Mouse (Mus musculus) brown adipose tissue, adult 24 weeks (tissue): ENCODE results near the gene C730034F03Rik. TPM values are rescaled to one million over a fixed set of nuclear protein-coding genes. Genes with fewer than 3 reads are reported as not detected.
"Not testable (repeated sequence)": the region's sequence is repeated elsewhere in the genome, so short reads cannot be mapped to it uniquely, and the experiment has no call there.

Experiments used
- H3K27ac ChIP-seq: fragments of 200-500 bp; replicated peaks from 2 replicates; pipeline ENCODE4 v1.5.1; 2012; ENCODE audit warnings: low read depth, mild to moderate bottlenecking, low read length
- H3K4me1 ChIP-seq: fragments of 200-500 bp; 2 replicates; pipeline ENCODE4 v1.6.1; 2012; ENCODE audit warnings: low read length, mixed read lengths; ENCODE audit not compliant: control insufficient read depth, insufficient read depth, insufficient read length
- H3K4me3 ChIP-seq: fragments of 200-500 bp; 2 replicates; pipeline ENCODE4 v1.5.1; 2012; ENCODE audit warnings: low read depth, mild to moderate bottlenecking, low read length, moderate library complexity; ENCODE audit not compliant: insufficient read depth
- polyA plus RNA-seq: library from polyadenylated mRNA; stranded (reverse); fragments of >200 nt; gene quantifications from 2 replicates; pipeline ENCODE4 v1.2.4, GENCODE M21; 2012; ENCODE audit not compliant: missing spikeins, insufficient read depth, insufficient read length

C730034F03Rik gene
- polyA plus RNA-seq, 1 experiment, result 1.1 TPM

DNA sequence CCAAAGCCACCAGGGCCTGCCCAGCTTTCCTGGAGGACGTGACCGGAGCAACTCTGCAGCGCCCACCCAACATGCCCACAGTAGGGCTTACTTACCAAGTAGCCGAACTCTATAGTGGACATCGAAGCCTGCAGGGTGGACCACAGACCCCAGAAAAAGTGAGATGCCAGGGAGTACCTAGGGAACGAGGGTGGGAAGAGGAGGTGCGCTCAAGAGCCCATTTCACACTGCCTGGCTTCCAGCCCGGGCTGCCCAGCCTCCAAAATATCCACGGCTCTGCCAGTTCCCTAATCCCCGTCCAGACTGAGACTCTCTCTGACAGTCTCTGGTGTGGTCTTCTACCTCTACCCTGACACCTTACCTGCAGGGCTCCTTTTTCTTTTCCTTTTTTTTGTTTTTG is 2.7 kb upstream of the C730034F03Rik start:
- Histone ChIP-seq H3K4me1 (no peaks in the 10 kb centered on the region; the same call in 1 of the 2 replicates), H3K27ac (peak overlapping the region; percentile 98), H3K4me3 (peak overlapping the region; percentile 23; the same call in 1 of the 2 replicates)

GRCm38 (mm10) chr15:89428136-89428790 is 1.1 kb upstream of the C730034F03Rik start:
- Histone ChIP-seq H3K27ac (peak overlapping the region; percentile 98), H3K4me1 (peaks cover 5% of the 10 kb centered on the region; the same call in 1 of the 2 replicates), H3K4me3 (peak overlapping the region; percentile 91)

GRCm38 (mm10) chr15:89428821-89429351 is 503 bp upstream of the C730034F03Rik start:
- Histone ChIP-seq H3K27ac (peak overlapping the region; percentile 98), H3K4me3 (peak overlapping the region; percentile 91), H3K4me1 (peaks cover 5% of the 10 kb centered on the region; the same call in 1 of the 2 replicates)

DNA sequence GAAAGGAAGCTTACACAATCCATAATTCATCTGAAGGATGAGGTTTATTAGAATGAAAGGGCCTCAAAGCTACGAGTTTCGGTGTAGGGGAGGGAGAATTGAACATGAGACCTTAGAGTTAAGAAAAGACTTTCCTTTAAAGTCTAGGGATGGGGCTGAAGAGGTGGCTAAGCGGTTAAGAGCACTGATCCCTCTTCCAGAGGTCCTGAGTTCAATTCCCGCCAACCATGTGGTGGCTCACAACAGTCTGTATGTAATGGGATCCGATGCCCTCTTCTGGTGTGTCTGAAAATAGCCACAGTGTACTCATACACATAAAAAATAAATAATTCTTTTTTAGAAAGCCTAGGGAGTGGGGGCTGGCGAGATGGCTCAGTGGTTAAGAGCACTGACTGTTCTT is 952 bp downstream of the C730034F03Rik start:
- peaks cover 5% of the 10 kb centered on the region; the same call in 1 of the 2 replicates for H3K4me1 ChIP-seq
- peak overlapping the region; percentile 99 for H3K27ac ChIP-seq
- H3K4me3 ChIP-seq, result peak overlapping the region; percentile 91

GRCm38 (mm10) chr15:89430771-89431170 is 1.4 kb downstream of the C730034F03Rik start:
- not testable (repeated sequence) for H3K4me1 ChIP-seq
- peak overlapping the region; percentile 99 for H3K27ac ChIP-seq
- peak overlapping the region; percentile 13 for H3K4me3 ChIP-seq

- Histone ChIP-seq H3K27ac (peak overlapping the region; percentile 92), H3K4me3 (peak overlapping the region; percentile 13), H3K4me1 (peaks cover 5% of the 10 kb centered on the region; the same call in 1 of the 2 replicates)
Measured at GRCm38 (mm10) chr15:89431271-89431670, 1.9 kb downstream of the C730034F03Rik start.

- H3K4me3 ChIP-seq, result no peak overlapping the region
- H3K27ac ChIP-seq, result peak overlapping the region; percentile 92
- H3K4me1 ChIP-seq, result peaks cover 5% of the 10 kb centered on the region; the same call in 1 of the 2 replicates
Measured at GRCm38 (mm10) chr15:89431806-89432205, 2.4 kb downstream of the C730034F03Rik start.

DNA sequence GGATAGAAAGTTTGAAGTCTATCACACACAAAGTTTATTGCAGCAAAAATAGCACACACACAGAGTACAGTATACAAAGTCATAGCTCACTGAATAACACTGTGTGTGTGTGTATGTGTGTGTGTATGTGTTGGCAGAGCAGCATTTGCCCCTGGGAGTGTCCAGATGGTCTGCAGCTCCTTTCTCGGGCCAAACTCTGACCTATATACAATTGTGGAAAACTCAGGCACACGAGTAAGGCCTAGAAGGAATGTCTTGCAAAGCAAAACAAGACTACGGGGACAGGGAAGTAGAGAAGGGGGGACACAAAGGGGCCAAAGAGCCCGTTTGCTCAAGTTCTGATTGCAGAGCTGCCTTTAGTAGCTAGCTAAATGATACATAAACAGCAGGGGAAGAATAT is 3.6 kb downstream of the C730034F03Rik start:
- Histone ChIP-seq H3K4me1 (peaks cover 5% of the 10 kb centered on the region; the same call in 1 of the 2 replicates), H3K4me3 (no peak overlapping the region), H3K27ac (peak overlapping the region; percentile 64)

DNA sequence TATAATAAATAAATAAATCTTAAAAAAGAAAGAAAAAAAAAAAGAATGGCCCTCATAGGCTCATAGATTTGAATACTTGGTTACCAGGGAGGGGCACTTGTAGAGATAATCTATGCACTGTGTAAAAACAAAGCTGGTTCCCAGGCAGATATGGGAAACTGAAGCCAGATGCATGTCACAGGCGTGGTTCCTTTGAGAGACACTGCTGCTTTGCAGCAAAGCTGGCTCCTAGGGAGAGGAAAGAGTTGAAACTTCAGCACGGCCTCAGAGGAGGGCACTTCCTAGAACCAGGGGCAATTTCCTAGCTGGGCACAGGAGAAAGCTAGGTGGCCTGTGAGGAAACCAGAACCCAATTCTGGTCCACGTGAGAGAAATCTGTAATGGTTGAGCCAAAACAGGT is 4.7 kb downstream of the C730034F03Rik start:
- Histone ChIP-seq H3K4me3 (no peak overlapping the region), H3K4me1 (peaks cover 5% of the 10 kb centered on the region; the same call in 1 of the 2 replicates), H3K27ac (no peak overlapping the region)

- Histone ChIP-seq H3K4me3 (no peak overlapping the region), H3K27ac (no peak overlapping the region), H3K4me1 (peaks cover 5% of the 10 kb centered on the region; the same call in 1 of the 2 replicates)
Measured at GRCm38 (mm10) chr15:89435878-89436277, 6.5 kb downstream of the C730034F03Rik start.

DNA sequence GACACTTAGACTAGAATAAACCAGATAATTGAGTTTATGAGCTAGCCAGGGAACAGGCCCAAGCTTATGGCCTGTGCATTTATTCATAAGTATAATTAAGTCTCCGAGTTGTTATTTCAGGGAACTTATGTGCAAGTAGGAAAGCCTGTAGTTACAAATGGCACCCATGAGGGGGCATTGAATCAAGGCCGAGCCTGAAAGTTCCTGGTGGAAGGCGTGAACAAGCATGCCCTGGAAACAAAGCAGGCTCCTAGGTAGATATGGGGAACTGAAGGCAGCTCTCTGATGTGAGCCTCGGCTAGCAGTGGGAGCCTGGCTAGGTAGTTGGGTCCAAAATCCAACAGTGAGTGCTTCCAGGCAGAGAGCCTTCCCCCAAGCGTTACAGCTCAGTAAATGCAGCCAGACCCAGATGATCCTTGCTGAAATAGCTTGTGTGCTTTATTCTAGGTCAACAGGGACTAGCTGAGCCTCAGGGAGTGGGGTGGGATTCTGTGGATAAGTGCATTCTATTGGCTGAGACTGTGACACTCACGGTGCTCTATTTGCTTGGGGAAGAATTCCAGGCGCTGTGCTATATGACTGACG is 13.2 kb downstream of the C730034F03Rik start:
- Histone ChIP-seq H3K27ac (no peak overlapping the region), H3K4me3 (no peak overlapping the region), H3K4me1 (no peaks in the 10 kb centered on the region)

GRCm38 (mm10) chr15:89452906-89453864 is 23.8 kb downstream of the C730034F03Rik start:
- Histone ChIP-seq H3K4me3 (no peak overlapping the region), H3K4me1 (0 out of 2 replicates have a peak, but pooled peaks cover 3% of the 10 kb centered on the region), H3K27ac (no peak overlapping the region)

DNA sequence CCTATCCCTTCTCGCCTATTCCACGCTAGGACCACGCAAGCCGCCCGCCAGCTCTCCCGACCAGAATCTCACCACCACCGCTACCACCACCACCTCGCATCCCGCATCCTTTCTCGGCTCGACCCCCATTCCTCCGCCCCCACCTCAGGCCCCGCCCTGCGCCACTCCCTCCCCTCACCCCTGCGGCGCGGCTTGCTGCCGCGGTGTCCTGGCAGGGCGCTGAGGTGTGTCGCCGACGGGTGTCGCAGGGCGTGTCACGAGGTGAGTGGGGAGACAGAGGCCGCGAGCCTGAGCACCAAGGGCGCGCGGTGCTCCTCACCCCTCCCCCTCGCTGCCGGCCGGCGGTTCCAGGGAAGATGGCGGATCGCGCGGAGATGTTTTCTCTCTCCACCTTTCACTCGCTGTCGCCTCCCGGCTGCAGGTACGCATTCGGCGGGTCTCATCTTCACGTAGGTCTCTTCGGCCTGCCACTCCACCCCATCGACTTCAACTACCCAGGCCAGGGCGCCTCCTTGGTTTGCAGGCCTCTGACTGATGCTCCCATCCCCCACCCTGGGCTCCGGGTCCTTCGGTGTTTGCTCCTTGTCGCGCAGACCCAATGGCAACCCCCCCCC is 24.6 kb downstream of the C730034F03Rik start, which contains the start of gene Mapk8ip2:
Gene Mapk8ip2, plus strand, starts transcription at position 49 of the 614 bp plus-strand sequence.
- Histone ChIP-seq H3K4me3 (peak within 1 kb of the TSS; percentile 45), H3K4me1 (0 out of 2 replicates have a peak, but pooled peaks cover 3% of the 10 kb centered on the region), H3K27ac (no peak within 1 kb of the TSS)

DNA sequence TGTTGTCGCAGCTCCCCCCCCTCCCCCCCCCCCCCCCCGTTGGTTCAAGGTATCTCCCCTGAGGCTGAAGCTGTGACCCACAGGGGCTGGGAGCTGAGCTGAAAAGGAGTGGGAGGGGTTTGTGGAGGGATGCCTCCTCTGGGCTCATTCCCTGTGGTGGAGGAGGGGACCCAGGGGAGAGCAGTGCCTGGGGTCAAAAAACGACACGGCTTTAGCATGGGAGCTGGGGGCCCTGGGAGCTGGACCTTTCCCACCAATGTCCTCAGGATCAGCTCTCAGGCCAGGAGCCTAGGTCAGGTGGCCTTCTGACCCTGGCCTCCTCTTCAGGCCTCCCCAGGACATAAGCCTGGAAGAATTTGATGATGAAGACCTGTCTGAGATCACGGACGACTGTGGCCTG is 25.5 kb downstream of the C730034F03Rik start:
- no peak overlapping the region for H3K4me3 ChIP-seq

More for the DNA sequence above, 25.5 kb downstream of the C730034F03Rik start:
- no peak overlapping the region for H3K27ac ChIP-seq
- 0 out of 2 replicates have a peak, but pooled peaks cover 3% of the 10 kb centered on the region for H3K4me1 ChIP-seq
